Mouse (Mus musculus) v-Abl transformed pro-B cells (cell line): ENCODE measurements around the gene Wwox.

Experiments
- in situ Hi-C, 2 experiments: fragments of 400-800 bp; cut with MboI; formaldehyde crosslinking; loops; one replicate each; pipeline ENCODE4 v1.15.1; 2025; ENCODE audit not compliant: unreplicated experiment in 2 of 2

The Wwox gene

GRCm38 (mm10) chr8:114526626-114527267 lies 87.3 kb downstream of the Wwox start:
- in situ Hi-C loops: loop anchor here in 1 of 2 experiments (25.0 kb wide), 1 partner anchor 1186 kb away; the partner anchor contains the start of gene Maf

GRCm38 (mm10) chr8:114527648-114528221 lies 88.3 kb downstream of the Wwox start:
- in situ Hi-C loops: loop anchor here in 1 of 2 experiments (25.0 kb wide), 1 partner anchor 1185 kb away; the partner anchor contains the start of gene Maf

- in situ Hi-C loops: loop anchor here in 1 of 2 experiments (25.0 kb wide), 1 partner anchor 1183 kb away; the partner anchor contains the start of gene Maf
Measured at GRCm38 (mm10) chr8:114529581-114529980, 90.1 kb downstream of the Wwox start.

DNA sequence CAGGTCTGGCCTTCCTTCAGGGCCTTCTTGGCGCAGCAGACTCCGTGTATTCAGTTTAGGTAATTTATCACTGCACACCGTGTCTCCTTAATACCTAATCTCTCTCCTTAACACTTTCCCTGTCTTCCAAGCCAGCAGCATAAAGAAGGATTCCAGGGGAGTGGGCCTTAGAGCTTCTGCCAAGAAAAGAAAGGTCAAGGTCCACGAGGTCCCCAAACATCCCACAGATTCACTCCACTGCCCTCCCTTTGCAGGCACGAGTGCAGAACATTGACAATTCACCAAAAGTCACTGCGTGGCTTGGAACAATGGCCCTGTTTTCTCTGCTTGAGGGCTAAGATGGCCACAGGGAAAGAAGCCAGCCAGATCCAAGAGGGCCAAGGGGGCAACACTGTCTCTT lies 96.7 kb downstream of the Wwox start:
- in situ Hi-C loops: loop anchor here (5.0 to 25.0 kb wide), 3 partner anchors 1176 to 1901 kb away; partner anchors contain the start of gene Maf (in 1 of the 2)

- in situ Hi-C loops: loop anchor here (10.0 to 25.0 kb wide), 3 partner anchors 414 to 1171 kb away; partner anchors contain the start of gene Maf (in 1 of the 2)
Measured at GRCm38 (mm10) chr8:114541132-114541531, 101.7 kb downstream of the Wwox start.

GRCm38 (mm10) chr8:114548360-114548759 lies 108.9 kb downstream of the Wwox start:
- in situ Hi-C loops: loop anchor here (10.0 to 25.0 kb wide), 3 partner anchors 406 to 1164 kb away; partner anchors contain the start of gene Maf (in 1 of the 2)

GRCm38 (mm10) chr8:114548837-114549236 lies 109.4 kb downstream of the Wwox start:
- in situ Hi-C loops: loop anchor here (10.0 to 25.0 kb wide), 3 partner anchors 406 to 1163 kb away; partner anchors contain the start of gene Maf (in 1 of the 2)

- in situ Hi-C loops: no loop called here
Measured at GRCm38 (mm10) chr8:114550029-114550428, 110.6 kb downstream of the Wwox start.

- in situ Hi-C loops: no loop called here
Measured at GRCm38 (mm10) chr8:114552606-114553005, 113.2 kb downstream of the Wwox start.

GRCm38 (mm10) chr8:114554966-114555365 lies 115.5 kb downstream of the Wwox start:
- in situ Hi-C loops: loop anchor here (5.0 kb wide), 1 partner anchor 63 kb away; no protein-coding TSS in a partner anchor

GRCm38 (mm10) chr8:114555491-114556202 lies 116.2 kb downstream of the Wwox start:
- in situ Hi-C loops: loop anchor here (5.0 kb wide), 1 partner anchor 63 kb away; no protein-coding TSS in a partner anchor

DNA sequence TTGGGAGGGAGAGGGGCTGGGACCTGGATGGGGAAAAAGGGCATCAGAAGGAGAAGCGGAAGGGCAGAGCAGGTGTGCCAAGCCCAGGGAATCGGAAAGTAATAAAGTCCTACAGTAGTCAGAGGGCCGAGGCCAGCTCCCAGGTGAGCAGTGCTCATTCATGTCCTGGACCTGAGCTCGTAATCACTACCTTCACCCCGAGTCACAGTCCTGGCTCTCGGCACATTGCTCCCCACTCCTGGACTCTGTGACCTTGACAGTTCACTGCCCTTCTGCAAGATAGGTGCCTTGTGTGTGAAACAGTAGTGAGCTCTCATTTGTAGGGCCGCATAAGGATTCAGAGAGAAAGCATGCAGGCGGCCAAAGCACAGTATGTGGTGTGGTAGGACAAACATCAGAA lies 121.7 kb downstream of the Wwox start:
- in situ Hi-C loops: no loop called here

- in situ Hi-C loops: no loop called here
Measured at GRCm38 (mm10) chr8:114562486-114562885, 123.0 kb downstream of the Wwox start.

- in situ Hi-C loops: no loop called here
Measured at GRCm38 (mm10) chr8:114563361-114563760, 123.9 kb downstream of the Wwox start.

- in situ Hi-C loops: no loop called here
Measured at GRCm38 (mm10) chr8:114564036-114564435, 124.6 kb downstream of the Wwox start.

- in situ Hi-C loops: no loop called here
Measured at GRCm38 (mm10) chr8:114568531-114569166, 129.2 kb downstream of the Wwox start.

DNA sequence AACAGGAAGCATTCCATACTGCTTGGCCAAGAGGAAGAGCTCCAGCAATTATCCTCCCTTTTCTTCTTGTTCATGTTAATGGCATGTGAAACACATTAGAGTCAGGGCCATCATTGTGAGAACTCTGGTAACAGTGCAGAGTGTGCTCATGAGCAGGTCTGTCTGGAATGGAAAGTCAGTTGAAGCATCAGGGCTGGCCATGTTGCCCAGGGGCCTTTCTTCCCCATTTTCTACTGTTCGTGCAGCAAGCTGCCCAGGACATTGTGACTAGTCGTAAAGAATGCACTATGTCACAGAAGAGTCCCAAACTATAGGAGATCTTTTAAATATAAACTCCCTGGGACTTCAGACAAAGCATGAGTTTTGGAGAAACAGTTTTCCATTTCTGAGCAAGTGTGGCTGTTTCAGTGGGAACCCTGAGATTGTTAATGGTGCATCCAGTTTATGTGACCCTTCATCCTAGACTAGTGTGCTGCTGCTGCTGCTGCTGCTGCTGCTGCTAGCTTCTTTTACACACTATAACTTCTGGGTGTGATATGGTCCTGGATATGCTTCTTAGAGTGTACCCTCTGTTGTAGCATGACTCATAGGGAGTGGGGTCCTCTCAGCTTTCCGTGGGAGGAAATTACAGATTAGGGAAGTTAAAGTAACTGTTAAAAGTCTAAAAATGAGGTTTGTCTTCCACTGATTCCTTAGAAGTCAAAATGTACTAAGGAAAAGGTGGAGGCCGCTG lies 133.7 kb downstream of the Wwox start:
- in situ Hi-C loops: no loop called here

- in situ Hi-C loops: no loop called here
Measured at GRCm38 (mm10) chr8:114573747-114574093, 134.3 kb downstream of the Wwox start.

DNA sequence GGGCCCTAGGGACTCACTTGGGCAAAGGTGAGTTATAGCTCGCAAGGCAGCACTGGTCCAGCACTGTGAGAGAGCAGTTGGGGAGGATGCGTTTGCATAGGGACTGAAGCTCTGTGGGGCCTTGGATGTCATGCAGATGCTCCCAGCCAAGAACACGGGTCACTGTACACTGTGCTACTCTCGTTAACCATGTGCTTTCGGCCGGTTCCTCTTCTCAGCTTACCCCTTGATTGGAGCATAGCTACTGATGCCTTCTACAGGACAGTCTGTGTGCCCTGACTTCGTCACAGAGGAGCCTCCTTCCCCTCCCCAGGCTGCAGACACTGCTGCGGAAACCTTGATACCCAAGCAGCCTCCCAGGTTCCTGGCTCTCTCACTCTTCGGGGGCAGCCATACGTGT lies 139.8 kb downstream of the Wwox start:
- in situ Hi-C loops: no loop called here

DNA sequence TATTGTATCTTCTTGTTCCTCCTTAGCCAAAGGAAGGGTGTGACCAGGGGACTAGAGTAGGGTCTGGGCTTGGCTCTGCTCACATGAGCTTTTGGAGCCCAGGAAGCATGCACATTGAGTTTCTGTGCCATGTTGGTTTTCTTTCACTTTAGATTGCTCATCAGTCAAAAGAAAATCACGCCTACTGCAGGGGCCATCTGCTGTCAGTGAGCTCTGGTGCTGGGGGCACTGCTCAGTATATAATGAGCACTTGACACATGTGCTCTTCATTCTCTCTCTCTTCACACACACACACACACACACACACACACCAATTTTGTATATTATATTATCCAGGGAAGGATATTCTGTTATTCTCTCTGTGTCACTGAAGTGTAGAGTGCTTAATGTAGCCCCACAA lies 141.2 kb downstream of the Wwox start:
- in situ Hi-C loops: no loop called here
